Mouse (Mus musculus): ENCODE measurements around the gene Tom1l1.

The Tom1l1 gene

DNA sequence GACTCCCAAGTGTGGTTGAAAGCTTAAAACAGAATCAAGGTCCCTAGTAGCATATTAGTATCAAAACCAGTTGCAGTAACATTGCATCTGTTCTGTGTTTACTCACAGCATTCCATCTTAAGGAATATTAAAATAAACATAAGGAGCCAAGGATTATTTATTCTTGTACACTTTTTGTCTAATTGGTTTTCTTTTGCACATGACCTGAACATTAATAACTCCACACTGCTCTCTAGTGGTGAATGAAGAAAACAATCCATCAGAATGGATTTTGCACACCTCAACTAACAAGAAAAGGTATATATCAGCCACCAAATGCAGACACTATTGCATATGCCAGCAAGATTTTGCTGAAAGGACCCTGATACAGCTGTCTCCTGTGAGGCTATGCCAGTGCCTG is 71.7 kb downstream of the Tom1l1 start:
- DNase-seq (ENCODE audit: low spot score in 2 of 2), result no peak

- DNase-seq (ENCODE audit: low spot score in 2 of 2), result no peak
These were observed 73.4 kb downstream of the Tom1l1 start for GRCm38 (mm10) chr11:90614743-90615142.

GRCm38 (mm10) chr11:90612118-90612517 is 76.0 kb downstream of the Tom1l1 start:
- DNase-seq (ENCODE audit: low spot score in 2 of 2), result no peak

GRCm38 (mm10) chr11:90603066-90603465 is 85.1 kb downstream of the Tom1l1 start:
- DNase-seq (ENCODE audit: low spot score in 2 of 2), result no peak

GRCm38 (mm10) chr11:90595826-90596225 is 92.3 kb downstream of the Tom1l1 start:
- DNase-seq (ENCODE audit: low spot score in 2 of 2), result no peak

All from right cerebral cortex, postnatal 36 days (tissue).